Mouse (Mus musculus): Measurements from ENCODE around the gene Dmkn. TPM values are rescaled to one million over a fixed set of nuclear protein-coding genes. Genes with fewer than 3 reads are reported as not detected.
A peak's percentile ranks its signal among the peaks of the same experiment; 100 is the strongest.

Dmkn gene
- polyA plus RNA-seq, 1 experiment from 2014 or later: 74.3 TPM

DNA sequence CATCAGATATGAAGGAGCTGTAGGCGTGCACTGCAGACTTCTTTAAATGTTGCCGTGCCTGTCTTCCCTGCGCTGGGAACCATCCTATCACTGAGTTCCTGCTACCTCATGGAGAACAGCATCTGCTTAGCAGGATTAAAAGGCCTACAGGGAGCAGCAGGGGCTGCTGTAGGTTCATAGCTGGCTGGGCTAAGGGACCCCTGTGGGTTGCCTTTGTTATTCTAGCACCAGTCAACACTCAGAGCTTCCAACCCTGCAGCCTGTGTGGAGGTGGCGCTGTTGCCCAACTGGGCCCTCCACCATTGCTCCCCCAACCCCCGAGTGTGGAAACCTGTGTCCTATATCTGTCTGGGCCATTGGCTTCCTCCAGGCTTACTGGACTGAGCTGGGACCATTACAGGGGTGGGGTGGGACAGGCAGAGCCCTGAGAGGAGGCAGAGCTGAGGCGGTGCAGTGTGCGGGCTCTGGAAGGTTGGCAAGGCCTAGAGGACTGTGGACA is 13.6 kb downstream of the Dmkn start:
- no peaks in the 10 kb centered on the region for H3K36me3 ChIP-seq (ENCODE audit: insufficient read depth, low read length)
- no peak overlapping the region for H3K4me2 ChIP-seq (replicated peaks; ENCODE audit: low read depth, low read length)
- H3K4me1 ChIP-seq (ENCODE audit: insufficient read depth, low read depth, low read length): no peaks in the 10 kb centered on the region
- ATAC-seq: no peak
- TF ChIP-seq EP300 (IDR thresholded peaks at IDR 0.05): no peak
- no peak for TF ChIP-seq CTCF (IDR thresholded peaks at IDR 0.05)
- no peak overlapping the region for H3K9ac ChIP-seq (replicated peaks; ENCODE audit: low read depth)
- H3K27ac ChIP-seq (ENCODE audit: low read length): no peak overlapping the region
- WGBS: 54% methylated on average over 7 of the region's 7 CpGs
- no peak overlapping the region for H3K4me3 ChIP-seq (ENCODE audit: low read depth, low read length)
- DNase-seq (ENCODE audit: low spot score): no peak
- H3K9me3 ChIP-seq (ENCODE audit: low read length): no peaks in the 10 kb centered on the region
- H3K27me3 ChIP-seq (replicated peaks; ENCODE audit: insufficient read depth, low read length): no peaks in the 10 kb centered on the region

DNA sequence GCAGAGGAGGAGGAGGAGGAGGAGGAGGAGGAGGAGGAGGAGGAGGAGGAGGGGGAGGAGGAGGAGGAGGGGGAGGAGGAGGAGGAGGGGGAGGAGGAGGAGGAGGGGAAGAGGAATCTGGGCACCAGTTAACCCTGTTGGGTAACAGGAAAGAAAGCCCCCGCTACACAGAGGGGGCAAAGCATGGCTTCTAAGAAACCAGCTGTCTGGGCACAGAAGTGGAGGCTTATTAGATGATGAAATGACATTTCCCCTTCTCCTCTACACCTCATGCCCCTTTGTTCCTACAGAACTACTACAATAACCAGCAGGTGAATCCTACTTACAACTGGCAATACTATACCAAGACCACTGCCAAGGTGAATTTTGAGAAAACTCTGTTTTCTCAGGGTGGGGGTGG is 14.4 kb downstream of the Dmkn start:
- Histone ChIP-seq H3K4me1 (ENCODE audit: insufficient read depth, low read depth, low read length) (no peaks in the 10 kb centered on the region), H3K4me2 (replicated peaks; ENCODE audit: low read depth, low read length) (no peak overlapping the region), H3K27me3 (replicated peaks; ENCODE audit: insufficient read depth, low read length) (no peaks in the 10 kb centered on the region), H3K9me3 (ENCODE audit: low read length) (no peaks in the 10 kb centered on the region), H3K4me3 (ENCODE audit: low read depth, low read length) (no peak overlapping the region), H3K27ac (ENCODE audit: low read length) (no peak overlapping the region), H3K9ac (replicated peaks; ENCODE audit: low read depth) (no peak overlapping the region), H3K36me3 (ENCODE audit: insufficient read depth, low read length) (no peaks in the 10 kb centered on the region)
- 91% methylated on average over 1 of the region's 1 CpGs for WGBS
- DNase-seq (ENCODE audit: low spot score) (no peak), ATAC-seq (no peak)
- no peak for TF ChIP-seq EP300 (IDR thresholded peaks at IDR 0.05)
- TF ChIP-seq CTCF (IDR thresholded peaks at IDR 0.05): no peak

DNA sequence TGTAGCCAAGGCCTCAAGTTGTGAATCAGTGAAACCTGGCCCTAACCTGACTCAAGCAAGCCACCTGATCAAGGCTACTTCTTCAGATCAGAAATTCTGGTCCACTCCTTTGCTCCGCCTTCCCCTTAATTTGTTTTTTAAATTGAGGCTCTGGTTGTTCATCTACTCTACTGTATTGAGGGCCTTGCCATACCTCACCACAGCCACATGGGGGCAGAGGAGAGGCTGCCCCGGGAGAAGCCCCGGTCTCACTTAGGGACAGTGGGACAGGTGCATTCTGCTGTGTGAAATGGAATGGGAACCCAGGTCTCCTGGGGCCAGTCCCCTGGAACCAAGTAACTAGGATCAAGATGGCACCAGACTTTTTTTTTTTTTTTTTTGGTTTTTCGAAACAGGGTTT is 18.2 kb downstream of the Dmkn start:
- no peak for ATAC-seq

DNA sequence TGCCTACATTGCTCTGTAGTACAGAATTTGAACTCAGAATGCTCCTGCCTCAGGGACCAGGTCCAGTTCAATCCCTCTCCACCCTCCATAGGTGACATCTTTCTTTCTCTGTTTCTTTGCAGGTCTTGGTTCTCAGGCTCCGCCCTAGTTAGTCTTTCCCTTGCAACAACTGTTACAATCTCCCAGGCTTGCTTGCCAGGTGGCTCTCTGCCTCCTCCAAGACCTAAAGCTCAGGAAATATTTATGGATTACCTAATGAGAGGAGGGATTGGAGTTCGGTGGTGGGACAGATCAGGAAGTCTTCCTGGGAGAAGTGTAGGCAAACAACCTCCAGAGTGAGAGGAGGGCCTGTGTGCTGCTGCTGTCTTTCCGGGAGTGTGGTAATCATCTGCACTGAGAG is 19.1 kb downstream of the Dmkn start:
- H3K27me3 ChIP-seq (replicated peaks; ENCODE audit: insufficient read depth, low read length): no peaks in the 10 kb centered on the region
- H3K4me3 ChIP-seq (ENCODE audit: low read depth, low read length): no peak overlapping the region
- 55% methylated on average over 3 of the region's 3 CpGs for WGBS
- ATAC-seq (peak; percentile 58; the same call in 1 of the 2 replicates), DNase-seq (ENCODE audit: low spot score) (no peak)
- no peaks in the 10 kb centered on the region for H3K36me3 ChIP-seq (ENCODE audit: insufficient read depth, low read length)
- H3K4me2 ChIP-seq (replicated peaks; ENCODE audit: low read depth, low read length): no peak overlapping the region
- no peaks in the 10 kb centered on the region for H3K4me1 ChIP-seq (ENCODE audit: insufficient read depth, low read depth, low read length)
- H3K27ac ChIP-seq (ENCODE audit: low read length): no peak overlapping the region
- no peak overlapping the region for H3K9ac ChIP-seq (replicated peaks; ENCODE audit: low read depth)
- H3K9me3 ChIP-seq (ENCODE audit: low read length): no peaks in the 10 kb centered on the region
- TF ChIP-seq EP300 (IDR thresholded peaks at IDR 0.05) (no peak), CTCF (IDR thresholded peaks at IDR 0.05) (no peak)

More for the DNA sequence above, 18.2 kb downstream of the Dmkn start:
- Histone ChIP-seq H3K27me3 (replicated peaks; ENCODE audit: insufficient read depth, low read length) (no peaks in the 10 kb centered on the region), H3K4me3 (ENCODE audit: low read depth, low read length) (no peak overlapping the region), H3K9ac (replicated peaks; ENCODE audit: low read depth) (no peak overlapping the region), H3K4me1 (ENCODE audit: insufficient read depth, low read depth, low read length) (no peaks in the 10 kb centered on the region), H3K36me3 (ENCODE audit: insufficient read depth, low read length) (no peaks in the 10 kb centered on the region), H3K27ac (ENCODE audit: low read length) (no peak overlapping the region), H3K4me2 (replicated peaks; ENCODE audit: low read depth, low read length) (no peak overlapping the region), H3K9me3 (ENCODE audit: low read length) (no peaks in the 10 kb centered on the region)
- TF ChIP-seq EP300 (IDR thresholded peaks at IDR 0.05): no peak
- peak; percentile 64 for TF ChIP-seq CTCF (IDR thresholded peaks at IDR 0.05)
- DNase-seq (ENCODE audit: low spot score): no peak
- WGBS: 56% methylated on average over 4 of the region's 4 CpGs

DNA sequence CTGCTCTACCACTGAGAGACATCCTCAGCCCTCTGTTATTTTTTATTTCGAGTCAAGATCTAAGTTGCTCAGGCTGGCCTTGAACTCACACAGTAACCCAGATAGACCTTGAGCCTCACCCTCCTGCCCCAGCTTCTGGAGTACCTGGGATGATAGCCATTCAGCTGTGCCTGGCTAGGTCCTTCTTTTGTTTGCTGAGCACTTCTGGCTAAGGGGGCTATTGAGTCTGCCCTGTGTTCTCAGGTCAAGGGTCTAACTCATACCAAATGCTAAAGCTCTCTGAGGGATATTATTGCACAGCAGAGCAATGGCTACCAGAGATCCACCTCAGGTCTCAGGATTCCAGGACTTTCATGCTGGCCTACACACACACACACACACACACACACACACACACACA is 21.6 kb downstream of the Dmkn start:
- ATAC-seq: peak; percentile 63

DNA sequence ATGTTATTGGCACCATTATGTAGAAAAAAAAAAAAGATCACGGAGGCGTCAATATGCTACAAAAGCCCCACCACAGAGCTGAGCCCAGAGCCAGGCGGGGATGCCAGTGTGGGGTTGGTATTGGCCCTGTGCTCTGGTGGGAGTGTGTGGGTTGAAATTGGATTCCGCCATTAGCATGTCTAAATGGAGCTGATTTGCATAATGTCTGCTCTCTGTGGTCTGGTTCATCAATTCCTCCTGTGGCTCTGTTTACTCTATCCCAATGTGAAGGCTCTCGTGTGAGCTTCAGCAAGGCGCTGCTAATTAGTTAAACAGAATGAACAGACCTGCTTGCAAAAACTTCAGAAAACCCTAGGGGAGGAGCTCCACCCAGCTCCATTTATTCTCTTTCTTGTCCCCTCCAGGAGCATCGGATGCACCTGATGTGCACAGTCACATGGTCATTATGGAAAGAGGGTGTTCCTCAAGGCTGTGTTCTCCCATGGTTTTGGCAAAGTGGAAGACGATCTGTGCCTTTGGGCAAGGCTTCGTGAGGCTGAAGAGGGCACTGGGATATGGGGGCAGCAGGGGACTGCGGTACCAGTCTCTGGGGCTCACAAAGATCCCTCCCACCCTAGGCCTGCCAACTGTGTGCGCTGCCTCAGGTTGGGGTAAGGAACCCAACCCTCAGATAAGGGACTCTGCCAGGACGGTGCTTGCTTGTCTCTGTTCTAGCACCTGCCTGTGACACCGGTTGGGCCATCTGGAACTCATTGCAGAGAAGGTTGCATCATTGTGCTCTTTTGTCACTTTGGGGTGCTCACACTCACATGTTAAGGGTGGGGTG is 22.4 kb downstream of the Dmkn start:
- H3K9ac ChIP-seq (replicated peaks; ENCODE audit: low read depth): no peak overlapping the region
- ATAC-seq: no peak
- 68% methylated on average over 13 of the region's 13 CpGs for WGBS
- H3K27ac ChIP-seq (ENCODE audit: low read length): no peak overlapping the region
- no peaks in the 10 kb centered on the region for H3K9me3 ChIP-seq (ENCODE audit: low read length)
- no peak for DNase-seq (ENCODE audit: low spot score)
- no peaks in the 10 kb centered on the region for H3K36me3 ChIP-seq (ENCODE audit: insufficient read depth, low read length)
- H3K4me3 ChIP-seq (ENCODE audit: low read depth, low read length): no peak overlapping the region
- H3K4me1 ChIP-seq (ENCODE audit: insufficient read depth, low read depth, low read length): no peaks in the 10 kb centered on the region
- H3K27me3 ChIP-seq (replicated peaks; ENCODE audit: insufficient read depth, low read length): no peaks in the 10 kb centered on the region
- no peak for TF ChIP-seq CTCF (IDR thresholded peaks at IDR 0.05)
- TF ChIP-seq EP300 (IDR thresholded peaks at IDR 0.05): no peak
- no peak overlapping the region for H3K4me2 ChIP-seq (replicated peaks; ENCODE audit: low read depth, low read length)

More for the DNA sequence above, 21.6 kb downstream of the Dmkn start:
- TF ChIP-seq CTCF (IDR thresholded peaks at IDR 0.05): no peak
- no peak for TF ChIP-seq EP300 (IDR thresholded peaks at IDR 0.05)
- no peak overlapping the region for H3K9ac ChIP-seq (replicated peaks; ENCODE audit: low read depth)
- no peaks in the 10 kb centered on the region for H3K4me1 ChIP-seq (ENCODE audit: insufficient read depth, low read depth, low read length)
- WGBS: 35% methylated on average over 1 of the region's 1 CpGs
- no peak overlapping the region for H3K4me2 ChIP-seq (replicated peaks; ENCODE audit: low read depth, low read length)
- no peaks in the 10 kb centered on the region for H3K36me3 ChIP-seq (ENCODE audit: insufficient read depth, low read length)
- no peak overlapping the region for H3K4me3 ChIP-seq (ENCODE audit: low read depth, low read length)
- DNase-seq (ENCODE audit: low spot score): peak; percentile 28
- H3K27ac ChIP-seq (ENCODE audit: low read length): no peak overlapping the region
- H3K27me3 ChIP-seq (replicated peaks; ENCODE audit: insufficient read depth, low read length): no peaks in the 10 kb centered on the region
- H3K9me3 ChIP-seq (ENCODE audit: low read length): no peaks in the 10 kb centered on the region
